Mouse (Mus musculus) urinary bladder, postnatal 14 days (tissue): ENCODE data around the gene St6galnac1.
"Not testable (repeated sequence)": the region's sequence is repeated elsewhere in the genome, so short reads cannot be mapped to it uniquely, and the experiment has no call there.

Experiments used
- DNase-seq: peaks from one replicate; pipeline ENCODE4 v3.0.0; 2021; ENCODE audit warnings: low spot score

The St6galnac1 gene

GRCm38 (mm10) chr11:116775407-116775806 is at the start of gene St6galnac1:
St6galnac1 (minus strand) TSS chr11:116775507.
- no peak for DNase-seq

- DNase-seq, result not testable (repeated sequence)
These were observed 48.6 kb upstream of the St6galnac1 start for GRCm38 (mm10) chr11:116823885-116824284.

GRCm38 (mm10) chr11:116823255-116823654 is 47.9 kb upstream of the St6galnac1 start:
- no peak for DNase-seq

- DNase-seq, result no peak
These were observed 47.3 kb upstream of the St6galnac1 start for GRCm38 (mm10) chr11:116822626-116823025.

GRCm38 (mm10) chr11:116822215-116822614 is 46.9 kb upstream of the St6galnac1 start:
- no peak for DNase-seq

- DNase-seq, result no peak
These were observed 46.0 kb upstream of the St6galnac1 start for GRCm38 (mm10) chr11:116821057-116821940.

GRCm38 (mm10) chr11:116819932-116820593 is 44.8 kb upstream of the St6galnac1 start:
- DNase-seq, result no peak

- DNase-seq, result no peak
These were observed 43.4 kb upstream of the St6galnac1 start for GRCm38 (mm10) chr11:116818722-116819121.

- DNase-seq, result no peak
These were observed 42.3 kb upstream of the St6galnac1 start for GRCm38 (mm10) chr11:116817567-116817966.

- peak; percentile 57 for DNase-seq
These were observed 41.5 kb upstream of the St6galnac1 start for GRCm38 (mm10) chr11:116816769-116817168.

- DNase-seq, result no peak
These were observed 39.6 kb upstream of the St6galnac1 start for GRCm38 (mm10) chr11:116814884-116815415.

- peak; percentile 56 for DNase-seq
These were observed 39.0 kb upstream of the St6galnac1 start for GRCm38 (mm10) chr11:116814076-116814883.

GRCm38 (mm10) chr11:116813610-116814009 is 38.3 kb upstream of the St6galnac1 start:
- DNase-seq, result no peak

GRCm38 (mm10) chr11:116812793-116813529 is 37.7 kb upstream of the St6galnac1 start:
- no peak for DNase-seq

- peak; percentile 46 for DNase-seq
These were observed 35.9 kb upstream of the St6galnac1 start for GRCm38 (mm10) chr11:116810983-116811901.

- DNase-seq, result no peak
These were observed 35.2 kb upstream of the St6galnac1 start for GRCm38 (mm10) chr11:116810528-116810927.

- DNase-seq, result no peak
These were observed 34.2 kb upstream of the St6galnac1 start for GRCm38 (mm10) chr11:116809520-116809919.

GRCm38 (mm10) chr11:116808811-116809395 is 33.6 kb upstream of the St6galnac1 start:
- DNase-seq, result no peak

GRCm38 (mm10) chr11:116807938-116808606 is 32.8 kb upstream of the St6galnac1 start:
- peak; percentile 85 for DNase-seq
